Mouse (Mus musculus) liver, postnatal 0 days (tissue): ENCODE measurements around the gene Olfr194. TPM values are rescaled to one million over a fixed set of nuclear protein-coding genes. Genes with fewer than 3 reads are reported as not detected.
"Not testable (repeated sequence)": the region's sequence is repeated elsewhere in the genome, so short reads cannot be mapped to it uniquely, and the experiment has no call there.

ENCODE experiments used
- ATAC-seq: fragments of 200-750 bp; cut with Nextera tagmentation; 2 replicates; pipeline ENCODE4 v1.8.0; 2017; ENCODE audit warnings: mild to moderate bottlenecking, moderate library complexity
- DNase-seq: peaks from one replicate; pipeline ENCODE4 v3.0.0-alpha.2; 2016
- H3K27ac ChIP-seq: fragments of 300-500 bp; sonication (generic); 2 replicates; pipeline ENCODE4 v1.5.1; 2014; ENCODE audit warnings: antibody characterized with exemption, moderate library complexity, mild to moderate bottlenecking, low read depth
- H3K27me3 ChIP-seq: fragments of 300-500 bp; sonication (generic); 2 replicates; pipeline ENCODE4 v1.6.1; 2014; ENCODE audit warnings: low read length, control low read depth, mixed read lengths; ENCODE audit not compliant: insufficient read depth
- H3K36me3 ChIP-seq: fragments of 300-500 bp; sonication (generic); replicated peaks from 2 replicates; pipeline ENCODE4 v1.6.1; 2014; ENCODE audit warnings: mild to moderate bottlenecking, control low read depth, low read length, moderate library complexity, mixed read lengths; ENCODE audit not compliant: insufficient read depth
- H3K4me1 ChIP-seq: fragments of 300-500 bp; sonication (generic); 2 replicates; pipeline ENCODE4 v1.6.1; 2014; ENCODE audit warnings: antibody characterized with exemption, mild to moderate bottlenecking, control low read depth; ENCODE audit not compliant: insufficient read depth
- H3K4me2 ChIP-seq: fragments of 300-500 bp; sonication (generic); 2 replicates; pipeline ENCODE4 v1.6.1; 2014; ENCODE audit warnings: low read depth, mild to moderate bottlenecking, low read length, moderate library complexity, mixed read lengths
- H3K4me3 ChIP-seq: fragments of 300-500 bp; sonication (generic); 2 replicates; pipeline ENCODE4 v1.5.1; 2014; ENCODE audit warnings: low read depth, low read length
- H3K9ac ChIP-seq: fragments of 300-500 bp; sonication (generic); replicated peaks from 2 replicates; pipeline ENCODE4 v1.6.1; 2014; ENCODE audit warnings: mild to moderate bottlenecking, moderate library complexity
- H3K9me3 ChIP-seq: fragments of 300-500 bp; sonication (generic); 2 replicates; pipeline ENCODE4 v1.6.1; 2016; ENCODE audit warnings: mild to moderate bottlenecking, control low read depth, low read length, mixed read lengths
- CTCF ChIP-seq: sonication (generic); IDR thresholded peaks from 2 replicates; pipeline ENCODE4 v1.5.1; 2016; ENCODE audit warnings: antibody characterized with exemption, low read depth
- EP300 ChIP-seq: IDR thresholded peaks from 2 replicates; pipeline ENCODE4 v1.6.1; 2016; ENCODE audit warnings: antibody characterized with exemption, low read depth, mild to moderate bottlenecking
- WGBS: fragments of 180-500 bp; shearing (Covaris S2); extraction: QIAGEN DNeasy Blood & Tissue Kit; methylation state at CpG from one replicate; pipeline ENCODE4 v1.1.7; 2014; ENCODE audit not compliant: insufficient replicate concordance; 5-methylcytosine and 5-hydroxymethylcytosine counted together
- polyA plus RNA-seq: library from polyadenylated mRNA; unstranded; fragments of >200 nt; fragmentation: Nextera tagmentation; extraction: Ambion mirVana; gene quantifications from 2 replicates; pipeline ENCODE4 v1.2.1, GENCODE M21; 2015

The Olfr194 gene
- polyA plus RNA-seq: not detected in 2 replicates

GRCm38 (mm10) chr16:59120969-59121368, at the start of gene Olfr194:
Gene Olfr194, minus strand, starts transcription at chr16:59121069.
- Histone ChIP-seq H3K4me3 (no peak within 1 kb of the TSS), H3K36me3 (no peaks in the 10 kb centered on the region), H3K27me3 (no peaks in the 10 kb centered on the region), H3K27ac (no peak within 1 kb of the TSS), H3K9ac (no peak within 1 kb of the TSS), H3K4me1 (no peaks in the 10 kb centered on the region), H3K9me3 (no peaks in the 10 kb centered on the region), H3K4me2 (no peak within 1 kb of the TSS)
- ATAC-seq: no peak
- DNase-seq: no peak
- TF ChIP-seq CTCF (no peak), EP300 (no peak)

GRCm38 (mm10) chr16:59170354-59170753, 49.5 kb upstream of the Olfr194 start, which contains the start of gene Olfr196:
Gene Olfr196, minus strand, starts transcription at chr16:59170454.
- no peaks in the 10 kb centered on the region for H3K4me1 ChIP-seq
- H3K27me3 ChIP-seq: no peaks in the 10 kb centered on the region
- peaks cover 2% of the 10 kb centered on the region; the same call in 1 of the 2 replicates for H3K9me3 ChIP-seq
- no peak within 1 kb of the TSS for H3K9ac ChIP-seq
- 58% methylated on average over 3 of the region's 3 CpGs for WGBS
- no peaks in the 10 kb centered on the region for H3K36me3 ChIP-seq
- ATAC-seq (no peak), DNase-seq (no peak)
- TF ChIP-seq CTCF: no peak
- no peak for TF ChIP-seq EP300
- H3K4me2 ChIP-seq: no peak within 1 kb of the TSS
- H3K27ac ChIP-seq: no peak within 1 kb of the TSS
- H3K4me3 ChIP-seq: no peak within 1 kb of the TSS

GRCm38 (mm10) chr16:59151996-59152395, 31.1 kb upstream of the Olfr194 start:
- H3K4me2 ChIP-seq: no peak overlapping the region
- DNase-seq (no peak), ATAC-seq (no peak)
- no peak overlapping the region for H3K4me3 ChIP-seq
- WGBS: 72% methylated on average over 2 of the region's 2 CpGs
- TF ChIP-seq EP300 (no peak), CTCF (no peak)
- no peak overlapping the region for H3K27ac ChIP-seq
- H3K36me3 ChIP-seq: no peaks in the 10 kb centered on the region
- no peaks in the 10 kb centered on the region for H3K27me3 ChIP-seq
- H3K9ac ChIP-seq: no peak overlapping the region
- H3K4me1 ChIP-seq: no peaks in the 10 kb centered on the region
- no peaks in the 10 kb centered on the region for H3K9me3 ChIP-seq

- no peaks in the 10 kb centered on the region for H3K27me3 ChIP-seq
- H3K9me3 ChIP-seq: no peaks in the 10 kb centered on the region
- ATAC-seq: no peak
- no peak within 1 kb of the TSS for H3K4me2 ChIP-seq
- no peak for DNase-seq
- no peak within 1 kb of the TSS for H3K27ac ChIP-seq
- 79% methylated on average over 1 of the region's 1 CpGs for WGBS
- H3K4me3 ChIP-seq: no peak within 1 kb of the TSS
- H3K9ac ChIP-seq: no peak within 1 kb of the TSS
- H3K4me1 ChIP-seq: no peaks in the 10 kb centered on the region
- H3K36me3 ChIP-seq: no peaks in the 10 kb centered on the region
- TF ChIP-seq EP300 (no peak), CTCF (no peak)
These were observed 25.9 kb upstream of the Olfr194 start, which contains the start of gene Olfr195 for GRCm38 (mm10) chr16:59146746-59147145. Gene Olfr195, plus strand, starts transcription at chr16:59147046.

- no peaks in the 10 kb centered on the region for H3K4me1 ChIP-seq
- H3K27ac ChIP-seq: no peak overlapping the region
- no peaks in the 10 kb centered on the region for H3K36me3 ChIP-seq
- H3K9ac ChIP-seq: no peak overlapping the region
- ATAC-seq (no peak), DNase-seq (no peak)
- no peaks in the 10 kb centered on the region for H3K9me3 ChIP-seq
- H3K4me2 ChIP-seq: no peak overlapping the region
- no peaks in the 10 kb centered on the region for H3K27me3 ChIP-seq
- TF ChIP-seq EP300: no peak
- no peak for TF ChIP-seq CTCF
- H3K4me3 ChIP-seq: no peak overlapping the region
These were observed 20.2 kb upstream of the Olfr194 start for GRCm38 (mm10) chr16:59141105-59141504.

- WGBS: 71% methylated on average over 1 of the region's 1 CpGs
- ATAC-seq: no peak
- Histone ChIP-seq H3K36me3 (no peaks in the 10 kb centered on the region), H3K27me3 (no peaks in the 10 kb centered on the region), H3K27ac (no peak overlapping the region), H3K4me1 (no peaks in the 10 kb centered on the region), H3K4me2 (no peak overlapping the region), H3K4me3 (no peak overlapping the region), H3K9ac (no peak overlapping the region), H3K9me3 (peaks cover 4% of the 10 kb centered on the region; the same call in 1 of the 2 replicates)
- DNase-seq: no peak
- TF ChIP-seq CTCF (no peak), EP300 (no peak)
These were observed 9.9 kb upstream of the Olfr194 start for GRCm38 (mm10) chr16:59130740-59131139.

- TF ChIP-seq EP300: no peak
- TF ChIP-seq CTCF: no peak
- DNase-seq (no peak), ATAC-seq (no peak)
- WGBS: 75% methylated on average over 1 of the region's 1 CpGs
- Histone ChIP-seq H3K4me1 (no peaks in the 10 kb centered on the region), H3K4me2 (no peak within 1 kb of the TSS), H3K27ac (no peak within 1 kb of the TSS), H3K36me3 (no peaks in the 10 kb centered on the region), H3K4me3 (no peak within 1 kb of the TSS), H3K27me3 (no peaks in the 10 kb centered on the region), H3K9ac (no peak within 1 kb of the TSS), H3K9me3 (no peaks in the 10 kb centered on the region)
These were observed 9.1 kb downstream of the Olfr194 start, which contains the start of gene Olfr193 for GRCm38 (mm10) chr16:59111781-59112180. Gene Olfr193, minus strand, starts transcription at chr16:59111881.

- not testable (repeated sequence) for ATAC-seq, DNase-seq, H3K4me3 ChIP-seq, H3K9me3 ChIP-seq, H3K36me3 ChIP-seq, H3K4me1 ChIP-seq, H3K4me2 ChIP-seq, H3K27ac ChIP-seq, H3K27me3 ChIP-seq, H3K9ac ChIP-seq
- 35% methylated on average over 5 of the region's 5 CpGs for WGBS
These were observed 12.3 kb downstream of the Olfr194 start for GRCm38 (mm10) chr16:59108522-59108921.
